Mouse (Mus musculus) liver, postnatal 0 days (tissue): ENCODE measurements around the gene Kirrel3.

ENCODE experiments used
- CTCF ChIP-seq: sonication (generic); IDR thresholded peaks from 2 replicates; pipeline ENCODE4 v1.5.1; 2016; ENCODE audit warnings: antibody characterized with exemption, low read depth
- EP300 ChIP-seq: IDR thresholded peaks from 2 replicates; pipeline ENCODE4 v1.6.1; 2016; ENCODE audit warnings: antibody characterized with exemption, low read depth, mild to moderate bottlenecking

DNA sequence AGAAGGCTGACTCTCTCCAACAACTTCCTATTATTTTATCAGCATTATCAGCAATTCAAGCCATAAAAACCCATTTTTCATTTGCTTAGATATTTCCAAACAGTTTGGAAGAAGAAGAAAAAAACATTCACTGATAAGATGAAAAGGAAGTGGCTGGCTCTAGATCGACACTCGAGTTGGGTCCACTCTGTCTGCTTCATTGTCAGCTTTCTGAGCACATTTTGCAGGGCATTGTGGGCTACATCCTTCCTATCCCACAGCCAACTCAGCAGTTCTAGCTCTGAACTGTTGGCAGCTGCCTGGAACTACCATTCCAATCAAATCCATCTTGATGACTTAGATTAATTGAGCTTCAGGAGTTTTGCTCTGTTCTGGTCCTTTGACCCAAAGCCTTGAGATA, 40.0 kb downstream of the Kirrel3 start:
- TF ChIP-seq EP300 (no peak), CTCF (no peak)
